Comparison of ENCODE assay signal across 14 mouse cellular contexts in genomic region chr9:112525377-112525776, GRCm38 (mm10).
DNase-seq lines count a peak whose midpoint lies in the region; TF ChIP-seq lines count a peak whose summit lies in the region.
"Had no signal": no experiment of that assay in that cellular context is flagged by ENCODE, and none has a peak within 500 bp of the region (broad histone marks: within the 10 kb centered on the region; RNA-seq: fewer than 3 reads in every experiment).

No protein-coding gene starts in this region.

- no peak for TF ChIP-seq CTCF in left cerebral cortex, adult 2 months (IDR thresholded peaks at IDR 0.05)
- TF ChIP-seq CTCF in thymus, adult 2 months (IDR thresholded peaks at IDR 0.05; ENCODE audit: borderline replicate concordance, control insufficient read depth, extremely low read depth, insufficient read depth, low read length, poor library complexity): no peak

- peak; percentile 10 for DNase-seq in left cerebral cortex, postnatal 4 days
- no peak for DNase-seq in left cerebral cortex, adult 2 months (ENCODE audit: extremely low spot score in 1 of 2, low spot score in 2 of 2)
- DNase-seq in cerebellum, adult 11-12 months: peak; percentile 67
- DNase-seq in cerebellum, postnatal 10 days: peak; percentile 70 to 73
- DNase-seq in layer of hippocampus, adult 8-10 months (ENCODE audit: low spot score in 2 of 2): peak; percentile 38 to 51
- no peak for DNase-seq in gastrocnemius, postnatal 14 days
- no peak for DNase-seq in thymus, adult 2 months
- DNase-seq in adrenal gland, postnatal 10 days: no peak
- DNase-seq: heart, adult 18-20 months; lung, embryonic 14.5 days; midbrain, embryonic 14.5 days had no signal

- H3K27me3 ChIP-seq in thymus, adult 2 months (ENCODE audit: control insufficient read depth, insufficient read depth, low read length): no peaks in the 10 kb centered on the region
- H3K27me3 ChIP-seq: hindbrain, embryonic 12.5 days had no signal

- 96% methylated on average over 5 of the region's 5 CpGs for WGBS in thymus, adult 2 months

- no peaks in the 10 kb centered on the region for H3K4me1 ChIP-seq in thymus, adult 2 months (replicated peaks; ENCODE audit: control insufficient read depth, insufficient read depth, low read length)
- H3K4me1 ChIP-seq: hindbrain, embryonic 12.5 days had no signal

- TF ChIP-seq POLR2A in thymus, adult 2 months (IDR thresholded peaks at IDR 0.05; ENCODE audit: control insufficient read depth, extremely low read depth, insufficient read depth, low read length, poor library complexity): no peak

- no peak overlapping the region for H3K27ac ChIP-seq in left cerebral cortex, adult 2 months
- H3K27ac ChIP-seq in thymus, adult 2 months (ENCODE audit: control insufficient read depth, insufficient read depth, low read length): no peak overlapping the region
- H3K27ac ChIP-seq: hindbrain, embryonic 12.5 days; kidney, postnatal 0 days had no signal

- intact Hi-C loops in left cerebral cortex, postnatal 4 days (cut with DNase I): no loop called here
- intact Hi-C loops in left cerebral cortex, adult 2 months (cut with DNase I): no loop called here
- intact Hi-C loops in gastrocnemius, postnatal 14 days (cut with DNase I; ENCODE audit: low total_unique reads): no loop called here

- no peak overlapping the region for H3K4me3 ChIP-seq in left cerebral cortex, adult 2 months
- no peak overlapping the region for H3K4me3 ChIP-seq in thymus, adult 2 months (ENCODE audit: control insufficient read depth, insufficient read depth, low read length)
- H3K4me3 ChIP-seq: hindbrain, embryonic 12.5 days had no signal

- no peaks in the 10 kb centered on the region for H3K36me3 ChIP-seq in thymus, adult 2 months (ENCODE audit: control insufficient read depth, insufficient read depth, low read length)
- H3K36me3 ChIP-seq: G1E; hindbrain, embryonic 12.5 days had no signal

Comparison
In these comparisons a context has a peak if more than half of its experiments do, and no peak if none do; other contexts are left out.
1. DNase-seq: peak in left cerebral cortex, postnatal 4 days (single experiment), cerebellum, adult 11-12 months (single experiment), cerebellum, postnatal 10 days (2 of 2) and layer of hippocampus, adult 8-10 months (2 of 2); none in left cerebral cortex, adult 2 months (0 of 2), gastrocnemius, postnatal 14 days (single experiment), thymus, adult 2 months (single experiment) and adrenal gland, postnatal 10 days (single experiment).